Mouse (Mus musculus) myocyte (in vitro differentiated cells): ENCODE data around the gene Hist2h4.

Source experiments
- CEBPB ChIP-seq: IDR thresholded peaks from 2 replicates; pipeline ENCODE4 v1.6.1; 2011; ENCODE audit warnings: mild to moderate bottlenecking, moderate library complexity; ENCODE audit not compliant: poor library complexity, insufficient read depth, severe bottlenecking
- E2F4 ChIP-seq: IDR thresholded peaks from one replicate; pipeline ENCODE4 v1.6.1; 2011; ENCODE audit warnings: mild to moderate bottlenecking, control low read depth, moderate library complexity; ENCODE audit not compliant: insufficient read depth
- MAX ChIP-seq: IDR thresholded peaks from one replicate; pipeline ENCODE4 v1.6.1; 2011; ENCODE audit warnings: low read depth, mild to moderate bottlenecking, control low read depth
- MYOD1 ChIP-seq, 3 experiments: IDR thresholded peaks; one replicate each; pipeline ENCODE4 v1.6.1; 2011; ENCODE audit warnings: control low read depth in 2 of 3, low read depth in 2 of 3, mild to moderate bottlenecking in 2 of 3, moderate library complexity in 1 of 3; ENCODE audit not compliant: insufficient read length in 2 of 3, control insufficient read depth in 1 of 3
- POLR2A ChIP-seq: IDR thresholded peaks from one replicate; pipeline ENCODE4 v1.6.1; 2011; ENCODE audit warnings: low read depth, mild to moderate bottlenecking, control low read depth, moderate library complexity; ENCODE audit not compliant: insufficient read length
- POLR2AphosphoS2 ChIP-seq: IDR thresholded peaks from one replicate; pipeline ENCODE4 v1.6.1; 2011; ENCODE audit warnings: low read depth, control low read depth; ENCODE audit not compliant: insufficient read length
- REST ChIP-seq: IDR thresholded peaks from one replicate; pipeline ENCODE4 v1.6.1; 2011; ENCODE audit warnings: mild to moderate bottlenecking, control low read depth, moderate library complexity; ENCODE audit not compliant: insufficient read depth, insufficient read length
- SRF ChIP-seq: IDR thresholded peaks from one replicate; pipeline ENCODE4 v1.6.1; 2011; ENCODE audit warnings: low read depth; ENCODE audit not compliant: control insufficient read depth, insufficient read length
- TCF12 ChIP-seq: IDR thresholded peaks from one replicate; pipeline ENCODE4 v1.6.1; 2011; ENCODE audit warnings: mild to moderate bottlenecking, control low read depth; ENCODE audit not compliant: poor library complexity, insufficient read depth, severe bottlenecking
- TCF3 ChIP-seq: IDR thresholded peaks from one replicate; pipeline ENCODE4 v1.6.1; 2011; ENCODE audit warnings: low read depth, control low read depth; ENCODE audit not compliant: insufficient read length
- USF1 ChIP-seq: IDR thresholded peaks from one replicate; pipeline ENCODE4 v1.6.1; 2011; ENCODE audit warnings: low read depth, mild to moderate bottlenecking, control low read depth, moderate library complexity

- TF ChIP-seq POLR2A, result peak; percentile 22
- no peak for TF ChIP-seq TCF12
- TF ChIP-seq MYOD1 (IDR thresholded peaks at IDR 0.05; ENCODE audit: control insufficient read depth in 1 of 3, insufficient read length in 2 of 3, low read depth in 2 of 3), result peak in 2 of 3 experiments; percentile 20 to 60
- TF ChIP-seq USF1, result no peak
- no peak for TF ChIP-seq MAX
- TF ChIP-seq TCF3, result no peak
- no peak for TF ChIP-seq SRF
- TF ChIP-seq E2F4, result no peak
- no peak for TF ChIP-seq CEBPB
- TF ChIP-seq POLR2AphosphoS2, result peak; percentile 68
- TF ChIP-seq REST, result peak; percentile 7
These were observed 14.9 kb upstream of the Hist2h4 start for GRCm38 (mm10) chr3:96277800-96278624.
